Mouse (Mus musculus) kidney, adult 2 months (tissue): ENCODE results near the gene Marco.

Source experiments
- CTCF ChIP-seq: fragments of 200-500 bp; conservative IDR thresholded peaks from 2 replicates; pipeline ENCODE4 v1.5.1; 2011; ENCODE audit warnings: low read depth, mild to moderate bottlenecking, control low read depth, low read length, moderate library complexity, mixed read lengths; ENCODE audit not compliant: insufficient read depth, insufficient read length
- POLR2A ChIP-seq: fragments of 200-500 bp; IDR thresholded peaks from one replicate; pipeline ENCODE4 v1.6.1; 2011; ENCODE audit warnings: low read depth, low read length, control low read depth

- TF ChIP-seq CTCF (no peak), POLR2A (no peak)
Measured at GRCm38 (mm10) chr1:120535919-120536318, 31.1 kb upstream of the Marco start.
